Mouse (Mus musculus): ENCODE data around the gene Cux2. TPM values are rescaled to one million over a fixed set of nuclear protein-coding genes. Genes with fewer than 3 reads are reported as not detected.
"Not testable (repeated sequence)": the region's sequence is repeated elsewhere in the genome, so short reads cannot be mapped to it uniquely, and the experiment has no call there.

Cux2 gene
- total RNA-seq, 2 experiments from 2014 or later: 12.2 to 13.6 TPM

- DNase-seq: no peak
These were observed 187.9 kb downstream of the Cux2 start for GRCm38 (mm10) chr5:121861964-121862363.

- DNase-seq: no peak
These were observed 191.5 kb downstream of the Cux2 start for GRCm38 (mm10) chr5:121858427-121858826.

GRCm38 (mm10) chr5:121856740-121857139 lies 193.2 kb downstream of the Cux2 start:
- no peak for DNase-seq

GRCm38 (mm10) chr5:121854768-121855167 lies 195.1 kb downstream of the Cux2 start:
- DNase-seq: no peak

- DNase-seq: peak; percentile 49
These were observed 196.4 kb downstream of the Cux2 start for GRCm38 (mm10) chr5:121853368-121854051.

GRCm38 (mm10) chr5:121849478-121850349 lies 200.2 kb downstream of the Cux2 start:
- no peak for DNase-seq

GRCm38 (mm10) chr5:121848743-121849142 lies 201.2 kb downstream of the Cux2 start, which contains the start of gene Pheta1:
Pheta1 (plus strand) TSS chr5:121848984.
- DNase-seq: peak; percentile 96

- DNase-seq: peak; percentile 68
These were observed 201.8 kb downstream of the Cux2 start for GRCm38 (mm10) chr5:121848035-121848519.

- DNase-seq: not testable (repeated sequence)
These were observed 202.6 kb downstream of the Cux2 start for GRCm38 (mm10) chr5:121847269-121847668.

GRCm38 (mm10) chr5:121846322-121846721 lies 203.6 kb downstream of the Cux2 start:
- no peak for DNase-seq

- no peak for DNase-seq
These were observed 204.5 kb downstream of the Cux2 start for GRCm38 (mm10) chr5:121845361-121845760.

- no peak for DNase-seq
These were observed 206.6 kb downstream of the Cux2 start for GRCm38 (mm10) chr5:121843138-121843905.

GRCm38 (mm10) chr5:121842665-121843118 lies 207.2 kb downstream of the Cux2 start:
- DNase-seq: peak; percentile 92

GRCm38 (mm10) chr5:121841973-121842372 lies 207.9 kb downstream of the Cux2 start:
- DNase-seq: no peak

GRCm38 (mm10) chr5:121841516-121841915 lies 208.4 kb downstream of the Cux2 start:
- DNase-seq: no peak

GRCm38 (mm10) chr5:121839128-121839473 lies 210.8 kb downstream of the Cux2 start:
- no peak for DNase-seq

GRCm38 (mm10) chr5:121838341-121839127 lies 211.4 kb downstream of the Cux2 start:
- peak; percentile 70 for DNase-seq

- DNase-seq: peak; percentile 73
These were observed 212.2 kb downstream of the Cux2 start, which contains the start of gene Sh2b3 for GRCm38 (mm10) chr5:121837441-121838340. Sh2b3 (minus strand) TSS chr5:121837646.

GRCm38 (mm10) chr5:121836692-121837415 lies 213.0 kb downstream of the Cux2 start:
- peak; percentile 94 for DNase-seq

Measured in heart, postnatal 4 days (tissue).